Mouse (Mus musculus): ENCODE results near the gene Nudt16. TPM values are rescaled to one million over a fixed set of nuclear protein-coding genes. Genes with fewer than 3 reads are reported as not detected.
"Not testable (repeated sequence)": the region's sequence is repeated elsewhere in the genome, so short reads cannot be mapped to it uniquely, and the experiment has no call there.

The Nudt16 gene
- 11.4 and 12.0 TPM in 2 replicates for polyA plus RNA-seq (2015; fragmentation: Nextera tagmentation; extraction: Ambion mirVana)

DNA sequence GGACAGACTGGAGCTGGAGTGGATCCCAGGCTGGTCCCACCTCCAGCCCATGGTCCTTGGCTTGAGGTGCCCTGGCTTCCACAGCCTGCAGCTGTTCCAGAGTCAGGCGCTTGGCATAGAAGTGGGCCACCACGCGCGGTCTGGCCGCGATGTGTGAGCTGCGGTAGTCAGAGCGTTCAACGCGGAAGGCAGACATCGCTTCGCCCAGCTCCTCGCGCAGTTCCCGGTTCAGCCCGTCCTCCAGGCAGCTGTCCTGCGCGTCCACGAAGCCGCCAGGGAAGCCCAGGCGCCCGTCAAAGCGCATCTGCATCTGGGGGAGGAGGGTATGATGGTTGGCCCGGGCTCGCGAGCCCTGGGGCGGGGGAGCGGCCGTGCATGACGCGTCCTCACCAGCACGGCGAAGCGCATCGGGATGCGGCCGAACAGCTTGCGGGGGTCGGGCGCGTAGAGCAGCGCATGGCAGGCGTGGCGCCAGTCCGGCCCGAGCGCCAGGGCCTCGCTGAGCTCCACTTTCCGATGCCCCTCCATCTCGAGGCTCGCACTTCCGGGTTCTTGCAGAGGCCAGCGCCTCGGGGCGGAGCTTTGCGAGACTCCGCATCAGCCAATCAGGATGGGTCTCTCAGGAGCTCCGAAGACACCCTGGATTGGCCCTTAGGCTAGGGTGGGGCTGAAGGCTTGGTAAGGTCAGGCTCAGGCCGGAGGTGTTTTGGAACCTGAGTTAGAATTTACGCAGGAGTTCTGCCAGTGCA, at the start of gene Nudt16:
Gene Nudt16, minus strand, starts transcription at position 572 of the 749 bp plus-strand sequence.
- Histone ChIP-seq H3K4me3 (replicated peaks) (peak within 1 kb of the TSS; percentile 69), H3K27me3 (no peaks in the 10 kb centered on the region), H3K4me1 (peaks cover 12% of the 10 kb centered on the region), H3K9me3 (replicated peaks) (no peaks in the 10 kb centered on the region), H3K4me2 (peak within 1 kb of the TSS; percentile 83), H3K9ac (peak within 1 kb of the TSS; percentile 61), H3K36me3 (no peaks in the 10 kb centered on the region), H3K27ac (peak within 1 kb of the TSS; percentile 83)
- peak; percentile 99 for ATAC-seq (replicated peaks; ENCODE audit: low FRiP score)
- WGBS: under 1% methylated on average over 59 of the region's 60 CpGs

DNA sequence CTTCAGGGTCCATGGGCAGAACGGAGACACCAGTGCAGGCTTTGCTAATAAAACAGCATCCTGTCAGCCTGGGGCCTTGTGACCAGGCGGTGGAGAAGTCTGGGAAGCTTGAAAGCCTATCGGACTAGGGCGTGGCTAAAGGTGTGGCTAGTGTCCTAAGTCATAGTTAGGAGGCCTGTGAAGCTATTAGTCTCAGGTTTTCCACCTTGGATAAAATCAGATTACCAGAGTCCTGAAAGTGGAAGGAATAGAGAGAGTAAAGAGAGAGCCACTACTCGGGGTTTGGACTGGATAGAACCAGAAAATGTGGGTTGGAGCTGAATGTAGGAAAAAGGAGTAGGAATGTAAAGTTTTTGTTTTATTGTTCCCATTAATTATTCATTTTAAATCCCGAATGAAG, 13.4 kb upstream of the Nudt16 start, which contains the start of gene 1700080E11Rik:
Gene 1700080E11Rik, minus strand, starts transcription at position 101 of the 400 bp plus-strand sequence.
- no peak for ATAC-seq (replicated peaks; ENCODE audit: low FRiP score)
- no peak within 1 kb of the TSS for H3K27ac ChIP-seq
- no peaks in the 10 kb centered on the region for H3K4me1 ChIP-seq
- no peak within 1 kb of the TSS for H3K4me3 ChIP-seq (replicated peaks)
- no peak within 1 kb of the TSS for H3K9ac ChIP-seq
- 71% methylated on average over 6 of the region's 6 CpGs for WGBS
- H3K36me3 ChIP-seq: no peaks in the 10 kb centered on the region
- H3K9me3 ChIP-seq (replicated peaks): no peaks in the 10 kb centered on the region
- H3K27me3 ChIP-seq: no peaks in the 10 kb centered on the region
- no peak within 1 kb of the TSS for H3K4me2 ChIP-seq

DNA sequence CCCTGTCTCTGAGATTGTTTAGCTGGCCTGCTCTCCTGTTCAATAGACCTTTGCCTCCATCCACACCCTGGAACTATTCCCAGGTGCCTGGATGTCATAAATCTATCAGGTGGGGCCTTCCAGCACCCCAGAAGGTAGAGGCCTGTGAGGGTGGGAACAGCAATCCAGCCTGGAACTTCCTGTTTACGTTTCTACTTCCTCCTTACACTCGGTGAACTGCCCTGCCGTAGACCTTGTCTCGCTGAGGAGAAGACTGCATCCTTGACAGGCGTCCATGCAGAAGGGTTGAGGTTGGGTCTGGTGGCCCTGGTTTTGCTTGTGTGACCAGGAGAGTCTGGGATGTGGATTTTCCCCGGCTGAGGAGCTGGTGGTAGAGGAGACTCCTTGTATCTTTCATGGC, 7.6 kb upstream of the Nudt16 start:
- no peak for ATAC-seq (replicated peaks; ENCODE audit: low FRiP score)
- no peaks in the 10 kb centered on the region for H3K27me3 ChIP-seq

DNA sequence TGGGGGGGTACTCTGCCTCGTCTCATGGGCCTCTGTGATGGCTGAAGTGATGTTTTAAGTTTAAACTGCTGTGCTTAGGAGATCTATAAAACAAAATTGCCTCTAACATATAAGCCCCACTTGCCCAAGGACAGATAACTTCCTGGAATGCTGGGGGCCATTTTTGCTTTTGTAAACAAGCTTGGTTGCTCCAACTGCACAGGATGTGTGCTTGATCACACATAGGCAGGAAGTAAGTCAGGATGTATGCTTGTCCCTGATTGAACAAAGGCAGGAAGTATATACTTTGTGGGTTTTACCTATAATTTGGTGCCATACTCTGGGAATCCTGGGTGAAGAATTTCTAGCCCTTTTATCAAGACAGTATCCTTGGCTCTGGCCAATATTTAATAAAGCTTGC, 4.8 kb upstream of the Nudt16 start:
- H3K4me3 ChIP-seq (replicated peaks): no peak overlapping the region
- H3K27ac ChIP-seq: no peak overlapping the region
- WGBS: 31% methylated on average over 1 of the region's 1 CpGs
- no peaks in the 10 kb centered on the region for H3K9me3 ChIP-seq (replicated peaks)
- H3K4me2 ChIP-seq: no peak overlapping the region
- H3K9ac ChIP-seq: no peak overlapping the region
- no peak for ATAC-seq (replicated peaks; ENCODE audit: low FRiP score)
- H3K36me3 ChIP-seq: no peaks in the 10 kb centered on the region
- peaks cover 5% of the 10 kb centered on the region for H3K4me1 ChIP-seq
- no peaks in the 10 kb centered on the region for H3K27me3 ChIP-seq

More for the DNA sequence above, 7.6 kb upstream of the Nudt16 start:
- H3K27ac ChIP-seq: no peak overlapping the region
- no peak overlapping the region for H3K9ac ChIP-seq
- no peaks in the 10 kb centered on the region for H3K4me1 ChIP-seq
- no peak overlapping the region for H3K4me3 ChIP-seq (replicated peaks)
- no peak overlapping the region for H3K4me2 ChIP-seq
- no peaks in the 10 kb centered on the region for H3K9me3 ChIP-seq (replicated peaks)
- no peaks in the 10 kb centered on the region for H3K36me3 ChIP-seq
- 66% methylated on average over 6 of the region's 6 CpGs for WGBS

DNA sequence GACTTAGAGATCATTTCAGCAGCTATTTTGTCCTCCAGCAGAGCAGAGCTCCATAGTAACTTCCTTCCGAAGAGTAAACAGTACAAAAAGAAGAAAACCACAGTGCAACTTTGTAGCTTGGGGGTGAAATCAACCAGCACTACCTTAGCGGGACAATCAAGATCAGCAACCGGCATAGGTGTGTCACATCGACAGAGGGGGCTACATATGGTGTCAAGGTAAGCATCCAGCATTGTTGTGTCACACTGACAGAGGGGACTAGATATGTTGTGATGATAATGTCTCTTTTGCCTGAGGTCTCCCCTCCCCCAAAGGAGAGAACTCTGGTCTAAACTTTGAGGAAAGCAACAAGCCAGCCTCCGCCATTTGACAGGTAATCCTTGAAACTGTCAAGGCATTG, 2.9 kb upstream of the Nudt16 start:
- WGBS: 79% methylated on average over 5 of the region's 5 CpGs
- Histone ChIP-seq H3K27ac (no peak overlapping the region), H3K9me3 (replicated peaks) (no peaks in the 10 kb centered on the region), H3K27me3 (no peaks in the 10 kb centered on the region), H3K9ac (no peak overlapping the region), H3K36me3 (no peaks in the 10 kb centered on the region), H3K4me1 (peaks cover 12% of the 10 kb centered on the region), H3K4me2 (no peak overlapping the region), H3K4me3 (replicated peaks) (no peak overlapping the region)
- no peak for ATAC-seq (replicated peaks; ENCODE audit: low FRiP score)

DNA sequence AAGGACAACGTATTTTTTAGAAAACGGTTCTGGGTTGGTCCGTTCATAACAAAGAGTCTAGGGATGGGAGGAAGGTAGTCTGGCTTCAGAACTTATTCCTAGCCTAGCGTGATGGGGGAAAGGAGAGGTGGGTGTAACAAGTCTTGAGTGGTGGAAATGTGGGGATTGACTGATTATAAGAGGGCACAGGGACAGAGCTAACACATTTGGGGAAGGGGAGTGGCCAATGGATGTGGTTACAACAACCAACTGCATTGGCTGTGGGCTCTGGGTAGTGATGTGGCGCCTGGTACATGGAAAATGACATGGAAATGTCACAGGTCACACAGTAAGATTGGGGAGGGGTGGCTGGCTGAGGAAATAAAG, 361 bp upstream of the Nudt16 start:
- peak overlapping the region; percentile 83; the same call in 1 of the 2 replicates for H3K27ac ChIP-seq
- peak overlapping the region; percentile 83 for H3K4me2 ChIP-seq
- peaks cover 12% of the 10 kb centered on the region for H3K4me1 ChIP-seq
- H3K9me3 ChIP-seq (replicated peaks): no peaks in the 10 kb centered on the region
- no peaks in the 10 kb centered on the region for H3K27me3 ChIP-seq
- 22% methylated on average over 5 of the region's 5 CpGs for WGBS
- no peak overlapping the region for H3K9ac ChIP-seq
- H3K4me3 ChIP-seq (replicated peaks): peak overlapping the region; percentile 69
- peak; percentile 41 for ATAC-seq (replicated peaks; ENCODE audit: low FRiP score)
- H3K36me3 ChIP-seq: no peaks in the 10 kb centered on the region

DNA sequence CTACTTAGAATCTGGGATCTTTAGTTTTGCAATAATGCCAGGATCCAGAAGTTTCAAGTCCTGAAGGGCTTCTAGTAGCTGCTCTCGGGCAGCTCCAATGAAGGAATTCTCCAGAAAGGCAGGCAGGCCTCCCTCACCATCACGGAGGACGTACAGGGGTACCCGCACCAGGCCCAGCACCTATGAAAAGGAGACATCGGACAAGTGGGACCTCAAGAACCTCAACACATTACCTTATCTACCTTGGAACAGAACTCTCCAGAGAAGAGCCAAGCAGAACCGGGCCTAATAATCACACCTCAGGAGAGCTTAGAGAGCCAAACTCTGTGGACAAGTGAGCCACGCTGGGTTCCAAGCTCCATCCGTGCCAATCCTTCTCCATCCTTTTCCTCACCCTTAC, 1.3 kb downstream of the Nudt16 start:
- no peak for ATAC-seq (replicated peaks; ENCODE audit: low FRiP score)
- 96% methylated on average over 8 of the region's 8 CpGs for WGBS
- no peak overlapping the region for H3K9ac ChIP-seq

DNA sequence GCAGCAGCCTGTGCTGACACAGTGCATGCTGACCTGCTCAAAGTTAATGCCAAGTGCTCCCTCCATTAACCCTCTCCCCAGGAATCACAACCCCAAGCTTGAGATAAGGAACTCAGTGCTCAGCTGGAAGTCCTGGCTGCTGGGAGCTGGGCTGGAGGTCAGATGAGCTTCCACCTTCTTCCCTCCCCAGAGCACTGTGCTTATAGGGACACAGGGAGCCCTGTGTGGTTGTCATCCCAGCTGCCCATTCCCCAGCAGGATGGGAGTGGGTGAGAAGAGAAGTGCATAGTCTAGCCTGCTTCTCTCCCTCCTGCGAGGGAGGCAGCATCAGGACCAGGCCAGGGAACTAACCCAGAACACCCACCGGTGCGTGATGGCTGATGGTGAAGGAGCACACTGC, 6.4 kb downstream of the Nudt16 start:
- not testable (repeated sequence) for H3K4me3 ChIP-seq (replicated peaks); H3K4me1 ChIP-seq; H3K27me3 ChIP-seq; H3K36me3 ChIP-seq; H3K9ac ChIP-seq; ATAC-seq (replicated peaks; ENCODE audit: low FRiP score); H3K4me2 ChIP-seq; H3K27ac ChIP-seq; H3K9me3 ChIP-seq (replicated peaks)
- WGBS: 85% methylated on average over 3 of the region's 3 CpGs

More for the DNA sequence above, 1.3 kb downstream of the Nudt16 start:
- Histone ChIP-seq H3K4me1 (peaks cover 12% of the 10 kb centered on the region), H3K27ac (no peak overlapping the region), H3K27me3 (no peaks in the 10 kb centered on the region), H3K36me3 (no peaks in the 10 kb centered on the region), H3K4me2 (no peak overlapping the region), H3K9me3 (replicated peaks) (no peaks in the 10 kb centered on the region), H3K4me3 (replicated peaks) (no peak overlapping the region)

DNA sequence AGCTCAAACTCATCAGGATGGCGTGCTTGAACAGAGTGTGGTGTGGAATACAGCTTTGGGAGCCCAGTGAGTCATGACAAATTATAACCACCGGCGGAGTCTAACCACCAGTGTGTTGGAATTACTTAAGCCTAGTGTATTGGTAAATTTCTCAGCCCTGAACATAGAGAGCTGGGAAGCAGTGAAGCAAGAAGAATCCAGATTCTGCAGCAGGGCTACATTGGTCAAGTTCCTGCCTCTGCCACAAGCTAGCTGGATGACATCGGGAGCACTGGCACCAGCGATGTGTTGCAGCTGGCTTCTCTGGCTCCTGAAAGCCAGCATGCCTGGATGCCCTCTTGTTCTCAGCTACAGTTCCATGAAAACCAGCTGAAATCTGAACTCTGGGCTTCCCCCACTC, 27.7 kb downstream of the Nudt16 start:
- Histone ChIP-seq H3K27me3 (no peaks in the 10 kb centered on the region), H3K4me2 (no peak overlapping the region), H3K36me3 (no peaks in the 10 kb centered on the region), H3K4me3 (replicated peaks) (no peak overlapping the region), H3K9ac (no peak overlapping the region), H3K4me1 (no peaks in the 10 kb centered on the region), H3K27ac (no peak overlapping the region), H3K9me3 (replicated peaks) (no peaks in the 10 kb centered on the region)
- peak; percentile 74 for ATAC-seq (replicated peaks; ENCODE audit: low FRiP score)
- WGBS: 60% methylated on average over 5 of the region's 5 CpGs

DNA sequence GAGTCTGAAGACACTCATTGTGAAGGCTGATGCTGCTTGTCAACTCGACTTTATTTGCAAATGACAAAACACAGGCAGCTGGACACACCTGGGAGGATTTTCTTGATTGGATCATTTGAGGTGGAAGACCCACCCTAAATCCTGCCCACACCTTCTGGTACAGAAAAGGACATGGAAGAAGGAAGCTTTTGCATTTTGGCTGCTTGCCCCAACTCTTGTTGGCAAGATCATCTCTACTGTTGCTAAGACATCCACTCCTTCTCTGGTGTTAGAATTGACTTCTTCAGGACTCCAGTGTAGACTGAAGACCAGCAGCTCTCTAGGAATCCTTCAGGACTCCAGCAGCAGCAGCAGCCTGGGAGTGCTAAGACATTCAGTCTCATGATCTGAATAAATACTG, 29.7 kb downstream of the Nudt16 start:
- ATAC-seq (replicated peaks; ENCODE audit: low FRiP score): no peak
- WGBS: 52% methylated on average over 1 of the region's 1 CpGs

DNA sequence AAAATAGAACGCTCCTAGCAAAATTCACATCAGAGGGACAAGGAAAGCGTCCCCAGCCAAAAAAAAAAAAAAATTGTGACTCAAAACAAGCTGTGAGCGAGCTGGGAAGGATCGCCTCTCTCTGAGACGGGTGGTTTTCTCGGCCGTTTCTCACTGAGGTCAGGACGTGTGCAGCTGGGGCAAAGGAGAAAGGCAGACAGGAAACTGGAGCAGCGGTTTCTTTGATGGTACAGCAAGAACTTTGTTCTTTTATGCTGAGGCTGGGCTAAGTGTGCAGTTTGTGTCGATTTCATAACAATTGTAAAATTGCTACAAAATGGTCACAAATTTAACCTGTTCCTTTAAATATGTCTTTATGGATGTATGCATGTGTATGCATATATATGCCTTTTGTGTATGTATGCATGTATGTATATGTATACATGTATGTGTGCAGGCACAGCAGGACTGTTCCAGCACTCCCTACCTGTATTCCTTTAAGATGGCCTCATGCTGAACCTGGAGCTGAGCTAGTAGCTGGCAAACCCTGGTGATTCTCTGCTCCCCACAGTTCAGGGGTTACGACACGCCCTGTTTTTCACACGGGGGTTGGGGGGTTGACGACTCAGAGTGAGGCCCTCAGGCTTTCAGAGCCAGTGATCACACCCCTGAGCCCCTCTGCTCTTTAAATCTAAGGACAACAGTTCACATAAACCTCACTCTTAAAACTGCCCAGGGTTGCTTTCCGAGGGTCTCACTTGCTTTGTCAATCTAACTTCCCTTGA, 30.6 kb downstream of the Nudt16 start:
- 33% methylated on average over 15 of the region's 15 CpGs for WGBS
- H3K36me3 ChIP-seq: no peaks in the 10 kb centered on the region
- no peaks in the 10 kb centered on the region for H3K27me3 ChIP-seq
- H3K4me2 ChIP-seq: no peak overlapping the region
- no peak for ATAC-seq (replicated peaks; ENCODE audit: low FRiP score)
- no peaks in the 10 kb centered on the region for H3K4me1 ChIP-seq
- H3K9ac ChIP-seq: no peak overlapping the region
- H3K4me3 ChIP-seq (replicated peaks): no peak overlapping the region
- H3K9me3 ChIP-seq (replicated peaks): no peaks in the 10 kb centered on the region
- H3K27ac ChIP-seq: no peak overlapping the region

More for the DNA sequence above, 29.7 kb downstream of the Nudt16 start:
- H3K4me3 ChIP-seq (replicated peaks): no peak overlapping the region
- no peak overlapping the region for H3K4me2 ChIP-seq
- no peak overlapping the region for H3K27ac ChIP-seq
- H3K9ac ChIP-seq: no peak overlapping the region
- no peaks in the 10 kb centered on the region for H3K9me3 ChIP-seq (replicated peaks)
- no peaks in the 10 kb centered on the region for H3K36me3 ChIP-seq
- H3K4me1 ChIP-seq: no peaks in the 10 kb centered on the region
- H3K27me3 ChIP-seq: no peaks in the 10 kb centered on the region

DNA sequence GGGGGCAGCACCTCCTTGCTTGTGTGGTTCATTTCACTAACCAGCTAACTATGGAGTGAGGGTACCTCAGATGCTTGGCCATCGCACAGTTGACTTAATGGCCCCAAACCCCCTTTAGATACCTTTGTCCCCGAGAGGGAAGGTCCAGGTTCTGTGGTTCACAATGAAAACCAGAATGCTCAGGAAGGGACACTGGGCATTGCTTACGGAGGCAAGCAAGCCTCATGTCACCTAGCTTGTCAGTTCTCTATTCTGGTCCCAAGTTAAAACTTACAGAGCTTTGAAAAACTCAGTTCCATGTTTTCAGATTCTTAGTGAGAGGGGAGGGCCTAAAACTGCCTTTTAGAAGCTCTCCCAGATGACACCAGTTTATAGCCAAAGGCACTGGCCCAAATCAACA, 51.4 kb downstream of the Nudt16 start:
- H3K27me3 ChIP-seq: no peaks in the 10 kb centered on the region
- H3K4me2 ChIP-seq: no peak overlapping the region
- no peak overlapping the region for H3K9ac ChIP-seq
- no peak overlapping the region for H3K4me3 ChIP-seq (replicated peaks)
- no peaks in the 10 kb centered on the region for H3K9me3 ChIP-seq (replicated peaks)
- ATAC-seq (replicated peaks; ENCODE audit: low FRiP score): no peak
- WGBS: 93% methylated on average over 3 of the region's 3 CpGs
- no peak overlapping the region for H3K27ac ChIP-seq
- no peaks in the 10 kb centered on the region for H3K4me1 ChIP-seq
- peaks cover 31% of the 10 kb centered on the region for H3K36me3 ChIP-seq

Data from kidney, embryonic 15.5 days (tissue).